Mouse (Mus musculus) megakaryocyte, embryonic 14.5 days (primary cell): Measurements from ENCODE around the gene Fgr. TPM values are rescaled to one million over a fixed set of nuclear protein-coding genes. Genes with fewer than 3 reads are reported as not detected.

Source experiments
- H3K27me3 ChIP-seq: replicated peaks from 2 replicates; pipeline ENCODE3; 2012; ENCODE audit warnings: inconsistent platforms
- H3K36me3 ChIP-seq: replicated peaks from 2 replicates; pipeline ENCODE3; 2012; ENCODE audit warnings: low read length, inconsistent platforms, mixed read lengths
- H3K4me1 ChIP-seq: 2 replicates; pipeline ENCODE4 v1.6.1; 2012; ENCODE audit warnings: inconsistent platforms
- H3K4me3 ChIP-seq: replicated peaks from 2 replicates; pipeline ENCODE3; 2012; ENCODE audit warnings: moderate library complexity, mild to moderate bottlenecking, inconsistent platforms
- H3K9me3 ChIP-seq: 2 replicates; pipeline ENCODE4 v1.6.1; 2012; ENCODE audit warnings: inconsistent platforms
- FLI1 ChIP-seq: IDR thresholded peaks from 2 replicates; pipeline ENCODE4 v1.6.1; 2012; ENCODE audit warnings: low read length, inconsistent platforms, mixed read lengths
- GATA1 ChIP-seq: IDR thresholded peaks from 3 replicates; pipeline ENCODE4 v1.6.1; 2012; ENCODE audit warnings: mixed read lengths, low read length, inconsistent platforms, borderline replicate concordance
- polyA plus RNA-seq: library from polyadenylated mRNA; stranded (reverse); fragments of >175 nt; gene quantifications from 2 replicates; pipeline ENCODE4 v1.2.3, GENCODE M21; 2012; ENCODE audit warnings: low replicate concordance; ENCODE audit not compliant: insufficient read depth

The Fgr gene
- polyA plus RNA-seq, 1 experiment, result 4.8 TPM

GRCm38 (mm10) chr4:133022217-133022616, 48.3 kb downstream of the Fgr start:
- Histone ChIP-seq H3K27me3 (no peaks in the 10 kb centered on the region), H3K4me1 (peaks cover 100% of the 10 kb centered on the region), H3K9me3 (no peaks in the 10 kb centered on the region), H3K36me3 (peaks cover 94% of the 10 kb centered on the region), H3K4me3 (no peak overlapping the region)
- TF ChIP-seq GATA1, result no peak
- TF ChIP-seq FLI1, result no peak

DNA sequence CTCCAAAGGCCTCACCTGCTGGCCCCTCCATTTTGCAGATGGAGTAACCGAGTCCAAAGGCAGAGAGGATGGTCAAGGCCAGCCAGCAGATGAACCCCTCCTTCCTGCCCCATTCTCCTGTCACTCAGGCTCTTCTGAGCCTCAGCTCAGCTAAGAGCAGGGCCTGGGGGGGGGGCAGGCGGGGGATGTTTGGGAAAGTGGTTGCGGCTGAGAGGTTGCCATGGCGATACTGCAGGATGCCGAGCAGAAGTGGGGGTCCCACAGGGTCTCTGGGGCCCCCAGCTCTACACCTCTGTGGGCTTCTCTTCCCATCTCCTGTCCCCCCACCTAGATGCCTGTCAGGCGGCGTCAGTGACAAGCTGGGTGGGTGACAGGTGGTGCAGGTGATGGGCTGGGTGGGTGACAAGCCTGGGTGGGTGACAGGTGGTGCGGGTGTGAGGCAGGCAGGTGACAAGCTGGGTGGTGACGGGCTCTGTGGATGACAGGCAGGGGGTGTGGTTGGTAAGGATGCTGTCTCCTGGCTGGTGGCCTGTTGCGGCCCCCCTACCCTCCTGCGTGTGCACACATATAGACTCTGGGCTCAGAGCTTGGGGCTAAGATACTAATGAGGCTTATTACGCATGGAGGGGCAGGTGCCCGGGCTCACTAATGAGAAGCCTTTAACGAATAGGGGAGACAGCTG, 49.2 kb downstream of the Fgr start:
- Histone ChIP-seq H3K4me3 (peak overlapping the region; percentile 69), H3K9me3 (no peaks in the 10 kb centered on the region), H3K4me1 (peaks cover 100% of the 10 kb centered on the region), H3K36me3 (peaks cover 95% of the 10 kb centered on the region), H3K27me3 (no peaks in the 10 kb centered on the region)
- TF ChIP-seq FLI1, result no peak
- TF ChIP-seq GATA1, result no peak

DNA sequence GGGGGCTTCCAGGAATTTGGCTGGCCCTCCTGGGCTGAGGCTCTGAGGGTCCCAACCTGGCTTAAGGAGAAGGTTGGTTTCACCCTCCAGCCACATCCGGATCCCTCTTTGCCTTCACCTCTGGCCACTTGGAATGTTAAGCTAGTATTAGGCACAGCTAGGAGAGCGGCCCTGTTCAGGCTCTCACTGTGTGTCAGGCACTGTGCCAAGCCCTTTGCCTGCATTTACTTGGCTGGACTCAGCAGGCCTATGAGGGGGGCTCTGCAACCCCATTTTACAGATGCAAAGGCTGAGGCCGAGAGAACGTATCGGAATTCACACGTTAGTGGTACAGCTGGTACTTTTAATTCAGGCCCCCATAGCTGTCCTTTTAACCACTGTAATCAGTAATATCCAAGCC, 49.7 kb downstream of the Fgr start:
- H3K27me3 ChIP-seq, result no peaks in the 10 kb centered on the region
- H3K36me3 ChIP-seq, result peaks cover 95% of the 10 kb centered on the region
- no peaks in the 10 kb centered on the region for H3K9me3 ChIP-seq
- TF ChIP-seq FLI1 (no peak), GATA1 (no peak)
- H3K4me1 ChIP-seq, result peaks cover 100% of the 10 kb centered on the region
- H3K4me3 ChIP-seq, result peak overlapping the region; percentile 23

- H3K9me3 ChIP-seq, result no peaks in the 10 kb centered on the region
- no peak overlapping the region for H3K4me3 ChIP-seq
- TF ChIP-seq GATA1, result no peak
- TF ChIP-seq FLI1, result no peak
- H3K36me3 ChIP-seq, result peaks cover 94% of the 10 kb centered on the region
- H3K4me1 ChIP-seq, result peaks cover 100% of the 10 kb centered on the region
- H3K27me3 ChIP-seq, result no peaks in the 10 kb centered on the region
Observed at GRCm38 (mm10) chr4:133024404-133024803, 50.5 kb downstream of the Fgr start.

DNA sequence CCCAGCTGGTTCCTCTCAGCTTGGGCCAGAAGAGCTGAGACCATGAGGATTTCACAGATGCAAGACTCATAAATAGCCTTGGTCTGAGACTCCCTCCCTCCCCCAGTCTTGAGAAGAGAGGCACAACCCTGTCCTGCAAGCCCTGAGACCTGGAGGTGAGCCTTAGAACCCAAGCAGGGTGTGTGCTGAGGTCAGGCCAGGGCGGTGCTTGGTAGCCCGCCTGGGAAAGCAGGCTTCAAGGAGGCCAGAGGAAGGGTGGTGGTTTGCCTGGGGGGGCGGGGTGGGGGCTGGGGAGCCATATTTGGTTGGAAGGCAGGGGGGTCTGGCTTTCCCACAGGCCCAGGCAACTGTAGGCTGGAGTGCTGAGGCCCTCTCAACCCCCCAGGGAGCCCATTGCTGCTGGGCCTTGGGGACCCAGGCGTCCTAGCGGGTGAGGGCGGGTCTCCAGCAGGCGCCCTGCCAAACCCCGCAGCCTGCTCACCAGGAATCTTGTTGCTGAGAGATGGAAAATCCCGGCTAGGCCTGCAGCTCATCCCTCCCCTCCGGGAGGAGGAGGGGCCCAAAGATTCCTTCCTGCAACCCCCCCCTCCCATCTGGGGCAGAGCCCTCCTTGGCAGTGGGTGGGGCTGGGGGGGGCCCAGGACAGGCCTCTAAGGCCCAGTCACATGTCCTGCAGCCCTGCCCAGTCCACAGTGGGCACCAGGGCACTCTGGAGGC, 51.2 kb downstream of the Fgr start:
- Histone ChIP-seq H3K36me3 (peaks cover 94% of the 10 kb centered on the region), H3K4me1 (peaks cover 100% of the 10 kb centered on the region), H3K9me3 (no peaks in the 10 kb centered on the region), H3K4me3 (no peak overlapping the region), H3K27me3 (no peaks in the 10 kb centered on the region)
- TF ChIP-seq GATA1 (no peak), FLI1 (no peak)

DNA sequence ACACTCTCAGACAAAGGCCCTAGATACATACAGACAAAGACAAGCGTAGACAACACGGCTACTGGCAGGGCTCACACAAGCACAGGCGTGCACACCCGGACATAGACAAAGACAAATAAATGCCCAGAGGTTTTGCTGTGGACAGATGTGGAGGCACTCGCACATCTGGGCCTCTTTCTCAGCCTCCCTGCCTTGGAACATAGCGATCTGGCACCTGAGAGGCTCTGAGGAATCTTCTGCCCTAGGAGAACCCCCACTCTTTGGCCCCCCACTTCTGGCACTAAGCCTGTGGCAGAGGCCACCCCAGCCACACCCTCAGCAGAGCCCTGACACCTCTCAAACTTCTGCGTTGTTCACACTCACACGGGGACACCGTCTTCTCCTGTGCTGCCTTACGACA, 52.4 kb downstream of the Fgr start:
- Histone ChIP-seq H3K36me3 (peaks cover 91% of the 10 kb centered on the region), H3K27me3 (no peaks in the 10 kb centered on the region)

DNA sequence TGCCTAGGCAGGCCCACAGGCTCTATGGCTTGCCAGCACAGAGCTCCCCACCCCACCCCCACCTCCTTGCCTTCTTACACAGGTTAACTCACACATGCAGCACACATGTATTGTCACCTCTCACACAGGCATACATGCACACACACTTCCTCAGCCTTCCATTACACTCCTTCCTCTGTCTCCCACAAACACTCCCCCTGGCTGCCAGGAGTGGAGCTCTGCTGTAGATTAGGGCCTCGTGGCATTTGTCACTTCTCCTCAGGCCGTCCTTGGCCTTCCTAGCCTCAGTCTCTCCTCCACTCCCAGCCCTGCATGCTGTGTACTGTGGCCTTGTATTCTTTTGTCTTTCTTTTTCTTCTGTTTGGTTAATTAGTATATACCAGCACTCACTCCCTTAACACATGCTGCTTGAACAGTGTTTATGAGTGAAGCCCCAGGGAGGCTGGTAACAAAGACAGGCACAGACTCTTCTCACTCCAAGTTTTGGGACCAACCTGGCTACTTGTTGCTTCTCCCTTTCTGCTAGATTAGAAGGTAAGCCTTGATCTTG, 53.0 kb downstream of the Fgr start:
- H3K4me3 ChIP-seq, result peak overlapping the region; percentile 83
- H3K36me3 ChIP-seq, result peaks cover 91% of the 10 kb centered on the region
- no peaks in the 10 kb centered on the region for H3K27me3 ChIP-seq
- H3K9me3 ChIP-seq, result no peaks in the 10 kb centered on the region
- H3K4me1 ChIP-seq, result peaks cover 100% of the 10 kb centered on the region
- TF ChIP-seq FLI1 (no peak), GATA1 (no peak)

More for the DNA sequence above, 52.4 kb downstream of the Fgr start:
- TF ChIP-seq GATA1 (no peak), FLI1 (no peak)
- no peaks in the 10 kb centered on the region for H3K9me3 ChIP-seq
- peaks cover 100% of the 10 kb centered on the region for H3K4me1 ChIP-seq
- peak overlapping the region; percentile 83 for H3K4me3 ChIP-seq

DNA sequence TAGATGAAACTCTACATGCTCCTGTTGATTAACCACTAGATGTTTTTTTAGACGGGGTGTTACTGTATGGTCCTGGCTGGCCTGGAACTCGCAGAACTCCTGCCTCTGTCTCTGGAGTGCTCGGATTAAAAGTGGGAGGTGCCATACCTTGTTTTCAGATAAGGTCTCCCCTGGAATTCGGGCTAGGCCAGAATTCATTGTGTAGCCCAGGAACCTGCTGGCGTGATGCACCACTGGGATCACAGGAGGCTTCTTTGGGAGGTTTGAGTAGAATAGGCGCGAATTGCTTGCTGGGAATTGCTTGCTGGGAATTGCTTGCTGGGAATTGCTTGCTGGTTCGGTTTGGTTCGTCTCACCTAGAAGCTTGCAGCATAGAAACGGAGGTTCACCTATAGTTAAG, 53.8 kb downstream of the Fgr start:
- no peak for TF ChIP-seq GATA1
- H3K36me3 ChIP-seq, result peaks cover 89% of the 10 kb centered on the region
- H3K4me1 ChIP-seq, result peaks cover 100% of the 10 kb centered on the region
- H3K27me3 ChIP-seq, result no peaks in the 10 kb centered on the region
- no peaks in the 10 kb centered on the region for H3K9me3 ChIP-seq
- H3K4me3 ChIP-seq, result no peak overlapping the region

DNA sequence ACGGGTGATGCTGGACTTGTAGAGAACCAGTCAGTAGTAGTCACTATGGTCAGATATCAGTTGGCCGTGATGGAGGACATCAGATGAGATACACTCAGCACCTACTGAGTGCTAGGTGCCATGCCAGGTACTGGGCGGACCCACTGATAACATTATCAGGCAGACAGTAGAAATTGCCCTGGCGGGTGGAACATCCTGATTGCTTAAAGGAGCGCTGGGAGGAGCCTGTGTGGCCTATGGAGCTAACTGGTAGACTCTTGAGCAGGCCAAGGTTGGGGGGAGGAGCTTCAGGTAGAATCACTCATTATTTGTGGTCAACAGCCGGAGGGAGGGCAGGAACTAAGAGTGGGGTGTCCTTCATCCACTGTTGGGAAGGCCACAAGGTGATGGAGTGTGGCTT, 54.3 kb downstream of the Fgr start:
- H3K4me1 ChIP-seq, result peaks cover 100% of the 10 kb centered on the region
- no peak overlapping the region for H3K4me3 ChIP-seq
- peaks cover 89% of the 10 kb centered on the region for H3K36me3 ChIP-seq
- TF ChIP-seq GATA1 (no peak), FLI1 (no peak)
- no peaks in the 10 kb centered on the region for H3K9me3 ChIP-seq
- H3K27me3 ChIP-seq, result no peaks in the 10 kb centered on the region

DNA sequence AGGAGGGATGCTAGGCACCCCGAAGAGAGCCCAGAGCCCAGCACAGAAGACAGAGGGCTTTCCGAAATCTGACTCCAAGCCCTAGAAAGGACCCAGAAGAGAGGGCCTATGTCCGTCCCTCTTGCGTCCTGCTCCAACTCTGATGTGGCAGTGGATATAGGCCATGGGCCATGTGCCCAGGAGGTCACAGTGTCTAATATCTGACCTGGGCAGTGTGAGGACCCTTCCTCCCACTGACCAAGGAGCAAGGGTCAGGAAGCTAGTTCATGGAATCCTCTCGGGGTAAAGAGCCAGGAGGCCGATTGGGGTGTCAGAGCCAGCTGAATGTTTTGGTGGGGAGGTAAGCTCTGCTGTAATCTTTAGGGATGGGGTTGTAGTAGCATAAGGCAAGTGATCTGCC, 55.0 kb downstream of the Fgr start:
- H3K9me3 ChIP-seq, result no peaks in the 10 kb centered on the region
- TF ChIP-seq FLI1 (no peak), GATA1 (no peak)
- peaks cover 86% of the 10 kb centered on the region for H3K36me3 ChIP-seq
- H3K4me1 ChIP-seq, result peaks cover 97% of the 10 kb centered on the region
- H3K27me3 ChIP-seq, result no peaks in the 10 kb centered on the region
- no peak overlapping the region for H3K4me3 ChIP-seq
